In the genomic region with DNA sequence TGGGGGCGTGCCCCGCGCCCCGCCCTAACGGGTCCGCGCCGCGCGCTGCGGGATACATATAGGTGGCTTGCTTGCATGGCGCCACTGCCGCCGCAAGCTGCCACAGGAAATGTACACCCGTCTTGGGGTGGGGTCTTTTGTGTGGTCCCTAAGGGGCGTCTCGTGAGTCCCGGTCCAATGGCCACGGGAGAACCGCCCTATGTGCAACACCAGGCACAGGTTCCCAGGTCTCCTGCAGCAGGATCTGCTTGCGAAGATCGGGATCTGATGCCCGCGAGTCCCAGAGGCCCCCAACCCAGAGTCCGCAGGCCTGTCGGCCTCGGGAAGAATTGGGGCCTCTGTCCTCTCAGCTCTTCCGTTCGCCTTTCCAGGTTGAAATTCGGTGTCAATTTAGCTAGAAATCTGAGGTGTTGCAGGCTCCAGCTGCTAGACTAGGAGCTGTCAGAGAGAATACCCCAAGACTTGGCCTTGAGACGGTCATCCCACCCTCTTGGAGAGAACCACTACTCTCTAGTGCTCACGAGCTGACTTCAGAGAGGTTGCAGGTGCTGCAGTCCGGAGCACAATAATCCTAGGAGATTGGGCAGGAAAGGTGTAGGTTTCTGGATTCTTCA, we compare ENCODE assay signal across 8 mouse cellular contexts. TPM values are rescaled to one million over a fixed set of nuclear protein-coding genes. Genes with fewer than 3 reads are reported as not detected.
DNase-seq lines count a peak whose midpoint lies in the region; ATAC-seq and TF ChIP-seq lines count a peak whose summit lies in the region.

No protein-coding gene starts in this region.

- peak overlapping the region; percentile 93 for H3K9ac ChIP-seq in kidney, embryonic 15.5 days
- peak overlapping the region; percentile 92 for H3K9ac ChIP-seq in hindbrain, embryonic 11.5 days (ENCODE audit: low read depth, low read length)
- H3K9ac ChIP-seq in midbrain, embryonic 13.5 days (replicated peaks), result peak overlapping the region; percentile 96

- peak overlapping the region; percentile 88 for H3K4me3 ChIP-seq in kidney, embryonic 15.5 days (replicated peaks)
- peak overlapping the region; percentile 71 for H3K4me3 ChIP-seq in bone marrow, adult 2 months (replicated peaks; ENCODE audit: control insufficient read depth, low read depth, low read length)
- peak overlapping the region; percentile 84 for H3K4me3 ChIP-seq in hindbrain, embryonic 11.5 days (ENCODE audit: low read depth, low read length)
- peak overlapping the region; percentile 90 for H3K4me3 ChIP-seq in midbrain, embryonic 13.5 days (replicated peaks)

- TF ChIP-seq POLR2A in bone marrow, adult 2 months (IDR thresholded peaks at IDR 0.05; ENCODE audit: borderline replicate concordance, control insufficient read depth, low read depth, low read length), result no peak

- H3K27me3 ChIP-seq in kidney, embryonic 15.5 days, result no peaks in the 10 kb centered on the region
- no peaks in the 10 kb centered on the region for H3K27me3 ChIP-seq in hindbrain, embryonic 11.5 days (ENCODE audit: control insufficient read depth, insufficient read depth, low read length)
- no peaks in the 10 kb centered on the region for H3K27me3 ChIP-seq in midbrain, embryonic 13.5 days

- TF ChIP-seq CTCF in bone marrow, adult 2 months (IDR thresholded peaks at IDR 0.05; ENCODE audit: control insufficient read depth, insufficient read depth, low read length), result no peak

- ATAC-seq in kidney, embryonic 15.5 days (replicated peaks; ENCODE audit: low FRiP score), result no peak; the same call in 1 of the 2 replicates
- ATAC-seq in hindbrain, embryonic 11.5 days (ENCODE audit: low FRiP score), result peak; percentile 5; the same call in 1 of the 2 replicates
- no peak for ATAC-seq in midbrain, embryonic 13.5 days

- DNase-seq in kidney, adult 8-10 months, result no peak
- no peak for DNase-seq in hindbrain, embryonic 11.5 days (ENCODE audit: low spot score)
- no peak for DNase-seq in urinary bladder, adult 18-20 months (ENCODE audit: low spot score in 2 of 2)
- no peak for DNase-seq in cerebellum, postnatal 14 days
- no peak for DNase-seq in left cerebral cortex, adult 18-20 months (ENCODE audit: low spot score in 2 of 2)

- no peaks in the 10 kb centered on the region for H3K36me3 ChIP-seq in kidney, embryonic 15.5 days
- H3K36me3 ChIP-seq in hindbrain, embryonic 11.5 days (ENCODE audit: control insufficient read depth, insufficient read depth, low read length), result no peaks in the 10 kb centered on the region
- H3K36me3 ChIP-seq in midbrain, embryonic 13.5 days, result no peaks in the 10 kb centered on the region

- H3K27ac ChIP-seq in kidney, embryonic 15.5 days, result peak overlapping the region; percentile 97
- peak overlapping the region; percentile 92; the same call in 1 of the 2 replicates for H3K27ac ChIP-seq in bone marrow, adult 2 months (ENCODE audit: control insufficient read depth, insufficient read depth, low read depth, low read length, poor library complexity)
- H3K27ac ChIP-seq in hindbrain, embryonic 11.5 days (ENCODE audit: low read depth, low read length), result peak overlapping the region; percentile 92
- peak overlapping the region; percentile 98 for H3K27ac ChIP-seq in midbrain, embryonic 13.5 days

- no peaks in the 10 kb centered on the region for H3K9me3 ChIP-seq in kidney, embryonic 15.5 days (replicated peaks)
- no peaks in the 10 kb centered on the region for H3K9me3 ChIP-seq in hindbrain, embryonic 11.5 days (ENCODE audit: control insufficient read depth, low read length)
- H3K9me3 ChIP-seq in midbrain, embryonic 13.5 days, result no peaks in the 10 kb centered on the region

- H3K4me1 ChIP-seq in kidney, embryonic 15.5 days, result peaks cover 44% of the 10 kb centered on the region
- peaks cover 2% of the 10 kb centered on the region for H3K4me1 ChIP-seq in bone marrow, adult 2 months (ENCODE audit: control insufficient read depth, insufficient read depth, low read length)
- peaks cover 4% of the 10 kb centered on the region; the same call in 1 of the 2 replicates for H3K4me1 ChIP-seq in hindbrain, embryonic 11.5 days (replicated peaks; ENCODE audit: control insufficient read depth, insufficient read depth, low read length)
- peaks cover 38% of the 10 kb centered on the region for H3K4me1 ChIP-seq in midbrain, embryonic 13.5 days (replicated peaks)

- 2% methylated on average over 32 of the region's 33 CpGs for WGBS in kidney, embryonic 15.5 days
- 8% methylated on average over 33 of the region's 33 CpGs for WGBS in bone marrow, adult 2 months
- 3% methylated on average over 33 of the region's 33 CpGs for WGBS in hindbrain, embryonic 11.5 days
- 2% methylated on average over 33 of the region's 33 CpGs for WGBS in midbrain, embryonic 13.5 days

- H3K4me2 ChIP-seq in kidney, embryonic 15.5 days, result peak overlapping the region; percentile 91
- peak overlapping the region; percentile 73 for H3K4me2 ChIP-seq in hindbrain, embryonic 11.5 days (replicated peaks; ENCODE audit: low read depth, low read length)
- peak overlapping the region; percentile 87 for H3K4me2 ChIP-seq in midbrain, embryonic 13.5 days (replicated peaks)

RNA-seq across cellular contexts. Expression of gene Rnf34, which starts 50.8 kb away (rescaled TPM):
- polyA plus RNA-seq in kidney, embryonic 15.5 days (2015; fragmentation: Nextera tagmentation; extraction: Ambion mirVana), result 32.3 and 34.2 TPM in 2 replicates
- polyA plus RNA-seq in bone marrow, adult 2 months (2011; ENCODE audit: insufficient read depth, insufficient read length, low replicate concordance, missing spikeins), result 4.0 and 11.1 TPM in 2 replicates
- 56.8 and 61.5 TPM in 2 replicates for polyA plus RNA-seq in hindbrain, embryonic 11.5 days (2014; fragmentation: Nextera tagmentation; extraction: Ambion mirVana)
- 55.5 and 56.1 TPM in 2 replicates for polyA plus RNA-seq in midbrain, embryonic 13.5 days (2015; fragmentation: Nextera tagmentation; extraction: Ambion mirVana)
- total RNA-seq in left cerebral cortex, adult 18-20 months (2021), result 10 to 100 TPM; 51.9 to 53.3 TPM
